Mouse (Mus musculus): ENCODE measurements around the gene Tmem131.
"Not testable (repeated sequence)": the region's sequence is repeated elsewhere in the genome, so short reads cannot be mapped to it uniquely, and the experiment has no call there.

The Tmem131 gene

DNA sequence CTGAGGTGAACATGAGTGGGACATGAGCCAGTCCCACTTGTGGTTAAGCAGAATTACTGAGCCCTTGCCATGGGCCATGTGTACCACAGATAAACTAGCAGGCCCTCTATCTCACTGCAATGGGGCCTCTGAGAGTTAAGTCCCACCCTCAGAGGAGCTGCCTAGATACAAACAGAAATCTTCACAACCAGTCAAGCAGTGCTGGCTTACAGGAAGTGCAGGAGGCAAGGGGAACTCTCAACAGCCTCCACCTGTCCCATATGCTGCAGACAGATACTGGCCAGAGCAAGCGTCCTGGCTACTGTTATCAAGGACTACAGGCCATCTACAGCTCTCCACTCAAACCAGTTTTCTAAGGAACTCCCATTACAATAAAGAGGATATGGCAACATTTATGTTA is 23.7 kb downstream of the Tmem131 start:
- no peak for DNase-seq (ENCODE audit: low read depth, low spot score)

DNA sequence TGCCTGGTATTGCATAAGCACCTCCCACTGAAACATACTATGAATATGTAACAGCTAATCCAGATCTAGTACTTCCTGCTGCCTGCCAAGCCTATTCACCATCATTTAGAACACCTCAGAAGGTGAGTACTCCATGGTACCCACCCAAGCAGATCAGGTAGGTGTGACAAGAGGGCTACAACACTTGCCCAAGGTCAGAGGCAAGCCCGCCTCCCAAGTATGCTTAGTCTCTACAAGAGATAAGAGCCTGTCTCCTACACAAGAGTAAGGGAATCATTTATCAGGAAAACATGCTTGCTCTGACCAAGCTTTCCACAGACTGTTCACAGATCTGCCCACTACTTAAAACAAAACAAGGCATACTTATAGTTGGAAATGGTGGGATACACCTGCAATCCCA is 26.0 kb downstream of the Tmem131 start:
- no peak for DNase-seq (ENCODE audit: low read depth, low spot score)

DNA sequence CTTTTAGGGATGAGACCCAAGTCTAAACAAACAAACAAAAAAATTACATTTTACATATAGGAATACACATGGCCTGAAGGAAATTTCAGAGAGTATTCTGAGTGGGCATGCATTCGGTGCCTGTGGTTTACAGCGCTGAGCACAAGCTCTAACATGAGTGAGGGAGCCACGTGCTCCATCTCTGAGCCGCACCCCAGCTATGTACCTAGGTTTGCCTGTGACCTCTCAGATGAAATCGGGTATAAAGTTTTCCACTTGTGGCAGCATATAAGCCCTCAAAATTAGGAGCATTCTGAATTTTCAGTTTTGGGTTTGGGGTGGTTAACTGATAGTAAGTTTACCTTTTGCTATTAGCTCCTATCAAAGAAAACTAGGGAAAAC is 28.3 kb downstream of the Tmem131 start:
- no peak for DNase-seq (ENCODE audit: low read depth, low spot score)

DNA sequence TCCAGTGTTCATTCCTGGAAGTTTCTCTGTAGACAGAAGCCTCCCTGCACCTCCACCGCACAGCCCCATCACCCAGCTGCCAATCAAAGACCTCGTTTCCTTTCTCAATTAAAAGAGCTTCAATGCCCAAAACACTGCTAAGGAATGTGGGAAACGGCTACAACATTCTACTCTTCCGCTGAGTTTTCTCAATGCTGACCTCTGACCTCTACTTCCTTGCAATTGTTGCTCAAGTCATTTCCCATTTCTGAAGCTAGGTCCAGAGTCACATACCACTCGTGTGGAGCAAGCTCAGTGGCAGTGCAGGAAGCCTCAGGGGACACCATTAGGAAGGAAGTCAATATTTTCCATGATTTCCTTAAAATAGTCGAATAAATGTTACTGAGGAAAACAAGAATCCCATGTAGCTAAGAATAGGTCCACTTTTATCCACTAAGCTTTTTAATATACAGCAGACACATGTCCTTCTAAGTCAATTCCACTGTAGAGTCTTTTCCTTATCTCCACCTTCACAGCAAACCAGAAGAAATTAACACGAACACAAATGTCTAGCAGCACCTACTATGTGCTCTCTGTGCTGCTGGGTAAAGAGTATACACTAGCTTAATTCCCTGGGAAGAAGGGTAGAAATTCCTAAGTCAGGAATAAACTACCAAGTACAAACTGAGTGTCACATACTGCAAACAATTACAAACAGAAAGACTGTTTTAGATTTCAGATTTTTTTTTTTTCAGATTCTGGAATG is 28.8 kb downstream of the Tmem131 start:
- peak; percentile 57 for DNase-seq (ENCODE audit: low read depth, low spot score)

DNA sequence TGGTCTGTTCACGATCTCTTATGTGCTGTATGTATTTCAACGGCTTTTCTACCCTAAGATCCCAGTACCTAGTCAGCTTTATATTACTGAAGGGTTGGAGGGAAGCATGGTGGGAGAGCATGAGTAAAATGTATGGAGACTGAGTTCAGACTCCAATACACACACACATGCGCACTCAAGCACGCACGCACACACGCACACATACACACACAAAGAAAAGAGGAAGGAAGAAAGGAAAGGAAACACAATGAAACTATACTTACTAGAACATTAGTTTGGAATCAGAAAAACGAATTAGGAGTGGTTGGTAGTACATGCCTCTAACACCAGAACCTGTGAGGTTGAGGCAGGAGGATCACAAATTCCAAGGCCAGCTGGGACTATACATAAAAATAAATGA is 29.7 kb downstream of the Tmem131 start:
- no peak for DNase-seq (ENCODE audit: low read depth, low spot score)

DNA sequence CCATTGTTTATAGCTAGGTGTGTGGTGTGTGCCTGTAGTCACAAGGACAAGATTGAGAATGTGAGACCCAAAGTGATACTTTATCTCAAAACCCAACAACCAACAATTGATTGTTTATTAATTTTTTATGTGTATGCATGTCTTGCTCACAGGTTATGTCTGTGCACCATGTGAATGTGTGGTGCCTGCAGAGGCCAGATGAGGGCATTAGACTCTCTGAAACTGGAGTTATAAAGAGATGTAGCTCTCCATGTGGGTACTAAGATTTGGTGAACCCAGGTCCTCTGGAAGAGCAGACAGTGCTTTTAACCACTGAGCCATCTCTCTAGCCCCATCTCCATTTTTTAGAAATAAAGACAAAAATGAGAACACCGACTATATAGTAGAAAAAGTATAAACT is 31.2 kb downstream of the Tmem131 start:
- DNase-seq (ENCODE audit: low read depth, low spot score) = no peak

DNA sequence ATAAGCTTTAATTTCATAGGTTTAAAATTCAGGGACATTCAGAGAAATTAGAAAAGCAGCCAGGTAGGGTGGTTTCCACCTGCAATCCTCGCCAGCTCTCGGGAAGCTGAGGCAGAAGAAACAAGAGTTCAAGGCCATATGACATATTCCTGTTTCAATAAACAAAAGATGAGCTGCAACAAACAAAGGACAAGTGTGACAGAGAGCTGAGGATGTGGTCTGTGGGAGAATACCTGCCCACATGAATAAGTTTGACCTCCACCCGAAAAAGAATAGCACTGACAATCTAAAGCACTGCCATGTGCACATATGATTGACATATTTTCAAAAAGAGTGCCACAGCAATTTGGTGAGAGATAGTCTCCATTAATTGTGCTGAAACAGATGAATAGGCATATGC is 31.9 kb downstream of the Tmem131 start:
- no peak for DNase-seq (ENCODE audit: low read depth, low spot score)

DNA sequence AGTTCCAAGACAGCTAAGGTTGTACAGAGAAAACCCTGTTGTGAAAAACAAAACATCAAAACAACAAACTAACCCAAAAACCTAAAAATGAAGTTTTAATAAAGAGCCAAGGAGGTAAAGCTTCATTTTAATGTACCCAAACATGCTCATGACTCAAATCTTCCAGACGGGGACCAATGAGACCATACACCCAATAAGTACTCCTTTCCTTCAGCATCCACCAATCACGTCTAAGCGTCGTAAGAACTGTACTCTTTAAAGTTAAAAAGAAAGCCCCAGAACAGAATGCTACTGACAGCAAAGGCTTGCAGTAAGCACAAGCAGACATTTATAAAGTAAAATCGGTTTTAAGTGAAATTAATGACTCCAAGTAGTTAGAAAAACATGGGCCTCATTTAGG is 33.1 kb downstream of the Tmem131 start:
- DNase-seq (ENCODE audit: low read depth, low spot score) = no peak

DNA sequence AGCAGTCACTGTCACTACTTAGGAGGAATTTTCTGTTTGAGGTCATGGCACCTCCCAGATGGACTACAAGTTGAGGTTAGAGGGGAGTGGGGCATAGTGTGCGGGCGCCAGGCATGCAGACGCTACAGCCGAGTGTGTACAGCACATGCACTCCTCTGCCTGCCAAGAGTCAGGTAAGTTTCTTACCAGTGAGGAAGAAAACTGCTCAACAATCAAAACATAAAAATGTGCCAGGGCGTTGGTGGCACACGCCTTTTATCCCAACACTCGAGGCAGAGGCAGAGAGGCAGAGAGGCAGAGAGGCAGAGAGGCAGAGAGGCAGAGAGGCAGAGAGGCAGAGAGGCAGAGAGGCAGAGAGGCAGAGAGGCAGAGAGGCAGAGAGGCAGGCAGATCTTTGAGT is 33.5 kb downstream of the Tmem131 start:
- DNase-seq (ENCODE audit: low read depth, low spot score) = not testable (repeated sequence)

DNA sequence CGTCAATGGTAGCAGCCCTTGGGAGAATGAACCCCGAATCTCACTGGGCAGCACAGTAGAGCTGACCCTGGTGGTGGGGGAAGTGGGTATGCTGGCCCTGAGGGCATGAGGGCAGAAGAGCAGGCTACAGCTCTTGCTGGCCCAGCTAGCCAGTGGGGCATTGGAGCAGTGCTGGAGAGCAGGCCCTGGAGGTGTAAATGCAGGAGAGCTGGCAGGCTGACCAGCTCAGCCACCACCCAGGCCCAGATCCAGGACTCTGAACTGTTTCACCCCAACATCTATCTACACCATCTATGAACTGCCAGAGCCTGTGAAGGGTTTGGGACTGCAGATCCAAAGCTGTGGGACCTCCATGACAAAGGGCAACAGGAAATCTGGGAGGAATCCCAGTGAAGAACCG is 38.2 kb downstream of the Tmem131 start:
- no peak for DNase-seq (ENCODE audit: low read depth, low spot score)

DNA sequence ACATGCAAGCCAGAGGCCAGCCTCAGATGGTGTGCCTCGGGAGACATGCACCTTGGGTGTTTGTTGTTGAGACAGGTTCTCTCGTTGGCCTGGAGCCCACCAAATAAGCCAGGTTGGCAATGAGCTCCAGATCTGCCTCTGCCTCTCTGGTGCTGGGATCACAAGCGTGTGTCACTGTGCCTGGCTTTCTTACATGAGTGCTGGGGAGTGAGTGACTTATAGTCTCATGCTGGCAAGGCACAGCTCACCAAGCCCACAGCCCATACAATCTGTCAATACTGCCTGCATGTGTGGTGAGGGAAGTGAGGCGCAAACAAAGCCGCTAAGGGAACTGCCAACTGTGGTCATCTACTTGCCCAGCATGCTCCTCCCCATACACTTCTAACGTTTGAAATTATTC is 39.0 kb downstream of the Tmem131 start:
- no peak for DNase-seq (ENCODE audit: low read depth, low spot score)

DNA sequence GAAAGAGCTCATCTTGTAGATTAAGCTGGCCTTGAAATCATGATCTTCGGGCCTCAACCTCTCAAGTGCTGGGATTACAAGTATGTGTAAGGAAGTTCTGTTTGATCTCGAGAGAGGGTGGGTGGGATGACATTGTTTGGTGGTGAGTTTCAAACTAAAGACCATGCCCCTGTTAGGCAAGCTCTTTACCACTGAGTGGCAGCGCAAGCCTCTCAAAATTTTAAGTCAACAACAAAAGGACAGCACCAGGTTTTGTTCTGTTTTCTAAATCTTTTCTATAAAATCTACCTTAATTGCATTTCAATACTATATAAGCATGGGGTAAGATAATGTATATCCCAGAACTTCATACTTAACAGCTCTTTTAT is 39.4 kb downstream of the Tmem131 start:
- DNase-seq (ENCODE audit: low read depth, low spot score) = no peak

DNA sequence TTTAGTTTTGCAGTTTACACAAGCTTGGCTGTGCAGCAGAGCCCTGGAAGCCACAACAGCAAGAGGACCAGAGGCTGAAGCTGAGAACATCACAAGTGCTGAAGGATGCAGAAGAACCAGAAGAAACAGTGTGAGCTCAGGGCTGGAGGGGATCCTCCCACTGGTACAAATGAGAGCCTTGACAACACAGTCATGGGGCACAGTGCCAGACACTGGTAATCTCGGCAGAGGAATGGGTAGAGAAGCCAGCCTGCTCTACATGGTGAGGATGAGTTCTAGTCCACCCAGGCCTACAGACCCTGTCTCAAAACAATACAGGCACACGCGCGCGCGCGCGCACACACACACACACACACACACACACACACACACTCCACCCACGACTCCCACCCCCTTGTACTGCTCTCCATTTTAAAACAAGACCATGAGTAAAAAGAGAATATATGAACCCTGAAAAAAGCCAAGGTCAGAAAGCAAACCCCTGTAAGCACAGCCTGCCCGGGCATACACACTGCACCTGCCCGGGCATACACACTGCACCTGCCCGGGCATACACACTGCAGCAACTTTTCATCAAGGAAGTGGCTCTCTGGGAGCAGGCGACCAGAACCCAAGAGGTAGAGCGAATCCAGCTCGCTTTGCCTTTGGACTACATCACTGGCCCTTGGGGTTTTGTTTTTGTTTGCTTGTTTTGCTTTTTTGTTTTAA is 39.9 kb downstream of the Tmem131 start:
- DNase-seq (ENCODE audit: low read depth, low spot score) = no peak

DNA sequence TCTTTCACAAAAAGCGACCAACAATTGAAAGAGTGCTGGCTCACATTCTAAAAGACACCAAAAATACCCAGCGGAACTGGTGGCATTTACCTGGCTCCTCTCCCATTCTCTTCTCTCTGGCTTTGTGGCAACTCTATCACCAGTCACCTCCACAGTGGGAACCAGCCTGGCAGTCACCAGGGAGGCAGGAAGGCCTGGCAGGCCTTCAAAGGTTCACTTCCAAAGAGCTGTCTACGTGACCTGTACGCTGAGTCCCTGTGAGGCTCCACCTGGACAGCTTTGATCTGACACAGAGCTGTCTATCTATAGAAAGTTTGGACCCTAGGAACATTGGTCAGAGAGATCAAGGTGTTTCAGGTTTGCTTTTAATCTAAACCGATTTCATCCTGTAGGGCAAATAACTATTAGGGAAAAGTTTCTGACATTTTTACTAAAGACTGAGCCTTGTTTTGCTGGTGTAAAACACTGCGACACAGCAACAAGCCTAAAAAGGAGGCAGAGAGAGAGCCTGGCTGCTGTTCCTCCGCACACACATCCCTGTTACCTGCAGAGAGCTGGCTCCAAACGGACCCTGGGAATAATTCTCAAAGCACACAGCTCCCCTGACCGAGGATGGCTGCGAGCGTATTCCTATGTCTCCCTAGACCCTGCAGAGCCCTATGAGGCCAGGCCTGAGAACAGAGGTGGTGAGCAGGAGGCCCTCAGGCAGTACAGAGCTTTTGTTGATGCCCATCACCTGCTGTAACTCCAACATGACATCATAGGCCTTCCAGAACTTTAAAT is 40.7 kb downstream of the Tmem131 start:
- no peak for DNase-seq (ENCODE audit: low read depth, low spot score)

DNA sequence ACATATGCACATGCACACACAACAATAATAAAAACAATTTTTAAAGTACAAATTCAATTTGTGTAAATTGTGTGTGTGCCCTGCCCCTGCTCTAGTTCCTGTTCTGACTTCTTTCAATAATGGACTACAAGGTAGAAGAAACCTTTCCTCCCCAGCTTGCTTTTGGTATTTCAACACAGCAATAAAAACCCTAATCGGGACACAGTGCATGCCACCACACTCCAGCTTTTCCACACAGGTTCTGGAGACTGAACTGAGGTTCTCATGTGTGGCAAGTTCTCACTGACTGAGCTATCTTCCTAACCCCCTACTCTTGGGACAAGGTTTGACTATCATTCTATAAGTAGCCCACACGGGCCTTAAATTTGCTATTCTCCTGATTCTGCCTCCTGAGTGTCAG is 43.8 kb downstream of the Tmem131 start:
- DNase-seq (ENCODE audit: low read depth, low spot score) = no peak

DNA sequence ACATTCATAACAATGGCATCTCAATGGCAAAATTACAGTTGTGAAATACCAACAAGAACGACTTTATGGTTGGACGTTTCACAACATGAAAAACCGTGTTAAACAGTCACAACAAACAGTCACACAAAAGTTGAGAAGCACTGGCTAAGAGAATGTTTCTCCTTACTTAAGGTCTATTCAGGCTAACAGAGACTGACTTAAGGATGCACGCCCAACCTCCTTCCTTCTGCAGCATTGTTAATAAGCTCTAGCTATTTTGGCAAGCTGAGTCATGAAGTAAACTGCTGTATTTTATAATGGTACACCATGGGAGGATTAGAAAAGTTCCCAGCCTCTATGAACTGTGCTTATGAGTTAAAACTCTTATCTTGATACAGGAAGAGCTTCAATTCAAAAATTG is 47.0 kb downstream of the Tmem131 start:
- no peak for DNase-seq (ENCODE audit: low read depth, low spot score)

DNA sequence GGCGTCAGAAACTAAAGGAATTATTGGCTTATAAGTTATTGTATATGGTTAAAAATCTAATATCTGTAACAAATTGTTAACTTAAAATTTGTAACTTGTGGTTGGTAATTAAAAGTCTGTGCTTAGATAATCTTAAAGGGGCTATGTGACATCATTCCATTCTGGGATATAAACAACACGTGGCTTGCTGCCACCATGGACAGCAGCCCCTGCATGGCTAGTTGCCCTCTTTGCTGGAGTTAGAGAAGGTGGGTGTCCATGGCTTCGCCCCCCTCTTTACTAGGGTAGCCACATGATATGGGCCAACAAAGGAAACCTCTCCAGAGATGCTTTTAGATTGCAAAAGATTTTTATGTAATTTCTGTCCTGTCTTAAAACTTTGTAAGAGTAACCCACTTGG is 48.0 kb downstream of the Tmem131 start:
- DNase-seq (ENCODE audit: low read depth, low spot score) = no peak

DNA sequence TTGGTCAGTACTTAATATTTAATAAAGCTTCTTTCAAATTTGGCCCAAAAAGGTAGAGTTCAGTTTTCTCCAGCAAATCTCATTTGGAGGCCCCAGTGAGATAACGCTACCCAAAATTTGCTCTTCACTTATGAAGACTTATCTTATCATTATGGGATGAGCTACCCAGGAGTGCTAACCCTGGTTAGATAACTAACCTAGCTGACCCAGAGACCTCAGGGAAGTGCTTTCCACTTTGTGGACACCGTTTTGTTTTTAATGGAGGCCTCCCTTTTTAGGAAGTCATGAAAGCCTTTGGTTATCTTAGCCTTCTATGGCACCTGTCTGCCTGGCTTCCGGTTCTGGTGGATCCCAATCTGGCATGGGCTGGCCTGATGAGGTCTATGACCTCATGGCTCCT is 49.3 kb downstream of the Tmem131 start:
- no peak for DNase-seq (ENCODE audit: low read depth, low spot score)

DNA sequence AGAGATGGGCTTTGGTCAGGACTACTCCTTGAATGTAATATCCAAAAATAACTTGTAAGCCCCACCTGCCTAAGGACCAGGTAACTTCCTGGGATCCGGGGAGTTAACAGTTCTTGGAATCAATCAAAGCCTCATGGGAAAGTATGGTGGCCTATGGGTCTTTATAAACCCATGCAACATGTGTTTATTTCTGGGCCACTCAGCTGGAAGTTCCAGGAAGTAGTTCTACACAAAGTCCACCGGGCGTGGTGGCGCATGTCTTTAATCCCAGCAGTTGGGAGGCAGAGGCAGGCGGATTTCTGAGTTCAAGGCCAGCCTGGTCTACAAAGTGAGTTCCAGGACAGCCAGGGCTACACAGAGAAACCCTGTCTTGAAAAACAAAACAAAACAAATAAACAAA is 49.7 kb downstream of the Tmem131 start:
- DNase-seq (ENCODE audit: low read depth, low spot score) = not testable (repeated sequence)

DNA sequence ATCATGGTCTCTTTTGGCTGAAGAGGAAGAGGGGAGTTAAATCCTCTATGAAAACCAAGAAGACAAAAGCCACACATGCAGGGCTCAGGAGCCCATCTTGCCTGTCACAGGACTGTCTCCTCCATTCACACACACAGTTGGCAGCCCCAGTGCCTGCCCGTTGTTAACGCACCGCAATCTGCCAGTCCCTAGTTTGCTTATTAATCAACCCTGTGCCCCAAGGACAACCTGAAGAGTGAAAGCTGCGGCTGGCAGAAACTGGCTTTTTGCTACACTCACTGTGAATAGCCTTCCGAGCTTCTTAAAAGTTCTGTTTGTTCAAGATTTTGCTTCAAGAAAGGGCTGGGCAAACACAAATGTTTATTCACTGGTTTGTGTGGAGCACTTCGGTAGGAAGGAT is 50.3 kb downstream of the Tmem131 start:
- no peak for DNase-seq (ENCODE audit: low read depth, low spot score)

DNA sequence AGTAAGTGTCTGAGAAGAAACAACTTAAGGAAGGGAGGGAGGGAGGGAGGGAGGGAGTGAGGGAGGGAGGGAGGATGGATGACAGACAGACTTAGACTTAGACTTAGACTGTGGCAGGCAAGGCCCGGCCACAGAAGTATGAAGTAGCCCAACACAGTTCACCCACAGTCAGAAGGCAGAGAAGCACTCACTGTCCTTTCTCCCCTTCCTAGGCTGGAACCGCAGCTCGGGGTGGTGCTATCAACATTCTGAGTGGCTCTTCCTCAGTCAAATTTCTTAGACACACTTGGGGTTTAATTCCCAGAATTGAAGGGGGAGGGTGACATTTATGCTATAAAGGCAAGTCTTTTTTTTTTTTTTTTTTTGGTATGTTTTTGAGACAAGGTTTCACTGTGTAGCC is 51.0 kb downstream of the Tmem131 start:
- no peak for DNase-seq (ENCODE audit: low read depth, low spot score)

DNA sequence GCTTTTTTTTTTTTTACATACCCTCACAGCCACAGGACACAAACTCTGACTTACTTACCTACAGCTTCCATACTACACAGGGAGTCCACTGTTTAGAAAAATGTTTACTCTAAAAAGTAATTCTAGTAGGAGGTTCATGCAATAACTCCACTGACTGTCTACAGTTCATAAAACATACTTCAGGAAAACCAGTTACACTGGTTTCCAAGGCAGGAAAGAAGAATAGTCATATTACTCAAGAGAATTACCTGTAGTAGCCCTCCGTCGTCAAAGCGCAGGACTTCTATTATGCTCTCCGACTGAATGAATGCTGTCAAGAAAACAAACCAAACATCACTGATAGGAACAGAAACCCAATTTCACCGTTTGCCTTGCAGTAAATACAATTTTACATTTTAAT is 54.5 kb downstream of the Tmem131 start:
- no peak for DNase-seq (ENCODE audit: low read depth, low spot score)

DNA sequence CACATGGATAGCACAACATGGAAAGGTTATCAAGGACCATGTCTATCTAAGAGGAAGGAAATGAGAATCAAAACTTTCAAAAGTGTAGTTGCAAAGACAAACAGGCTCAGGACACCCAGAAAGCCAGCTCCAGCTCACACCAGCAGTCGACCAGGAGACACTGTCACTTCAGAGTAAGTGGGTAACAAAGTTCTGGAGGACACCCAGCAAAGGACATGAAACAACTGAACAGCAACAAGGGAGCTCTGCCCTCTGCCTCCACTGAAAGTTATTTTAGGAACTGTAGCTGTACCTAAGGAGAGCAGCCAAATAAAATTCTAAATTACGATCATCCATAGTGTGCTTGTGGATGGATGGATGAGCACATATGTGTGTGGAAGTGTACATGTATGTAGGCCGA is 56.3 kb downstream of the Tmem131 start:
- DNase-seq (ENCODE audit: low read depth, low spot score) = no peak

Measured in forelimb bud, embryonic 11.5 days (tissue).